Mouse (Mus musculus): ENCODE data around the gene Pkn3.

Gene Pkn3

GRCm38 (mm10) chr2:30063235-30063634 lies 14.2 kb upstream of the Pkn3 start:
- DNase-seq (ENCODE audit: low spot score): no peak

GRCm38 (mm10) chr2:30063791-30064190 lies 13.7 kb upstream of the Pkn3 start:
- DNase-seq (ENCODE audit: low spot score): no peak

GRCm38 (mm10) chr2:30064298-30064697 lies 13.2 kb upstream of the Pkn3 start:
- DNase-seq (ENCODE audit: low spot score): no peak

- peak; percentile 49 for DNase-seq (ENCODE audit: low spot score)
Observed at GRCm38 (mm10) chr2:30066046-30066901, 11.2 kb upstream of the Pkn3 start.

GRCm38 (mm10) chr2:30067031-30067888 lies 10.2 kb upstream of the Pkn3 start:
- DNase-seq (ENCODE audit: low spot score): no peak

GRCm38 (mm10) chr2:30067962-30068361 lies 9.5 kb upstream of the Pkn3 start:
- DNase-seq (ENCODE audit: low spot score): no peak

GRCm38 (mm10) chr2:30072875-30073274 lies 4.6 kb upstream of the Pkn3 start:
- DNase-seq (ENCODE audit: low spot score): no peak

- DNase-seq (ENCODE audit: low spot score): no peak
Observed at GRCm38 (mm10) chr2:30073285-30073684, 4.2 kb upstream of the Pkn3 start.

GRCm38 (mm10) chr2:30075625-30076024 lies 1.9 kb upstream of the Pkn3 start:
- DNase-seq (ENCODE audit: low spot score): no peak

- DNase-seq (ENCODE audit: low spot score): no peak
Observed at GRCm38 (mm10) chr2:30076439-30076838, 1.0 kb upstream of the Pkn3 start.

GRCm38 (mm10) chr2:30076959-30077358 lies 525 bp upstream of the Pkn3 start:
- no peak for DNase-seq (ENCODE audit: low spot score)

- no peak for DNase-seq (ENCODE audit: low spot score)
Observed at GRCm38 (mm10) chr2:30078349-30078712, 847 bp downstream of the Pkn3 start.

GRCm38 (mm10) chr2:30078760-30079159 lies 1.3 kb downstream of the Pkn3 start:
- no peak for DNase-seq (ENCODE audit: low spot score)

GRCm38 (mm10) chr2:30080181-30080800 lies 2.8 kb downstream of the Pkn3 start:
- no peak for DNase-seq (ENCODE audit: low spot score)

GRCm38 (mm10) chr2:30084113-30084512 lies 6.6 kb downstream of the Pkn3 start:
- DNase-seq (ENCODE audit: low spot score): no peak

- DNase-seq (ENCODE audit: low spot score): no peak
Observed at GRCm38 (mm10) chr2:30084632-30085031, 7.1 kb downstream of the Pkn3 start.

GRCm38 (mm10) chr2:30087310-30087709 lies 9.8 kb downstream of the Pkn3 start:
- DNase-seq (ENCODE audit: low spot score): no peak

- DNase-seq (ENCODE audit: low spot score): no peak
Observed at GRCm38 (mm10) chr2:30091521-30091920, 14.0 kb downstream of the Pkn3 start.

GRCm38 (mm10) chr2:30092280-30092918 lies 14.9 kb downstream of the Pkn3 start:
- no peak for DNase-seq (ENCODE audit: low spot score)

GRCm38 (mm10) chr2:30093471-30094207 lies 16.2 kb downstream of the Pkn3 start, which contains the start of gene Zdhhc12:
Gene Zdhhc12 (minus strand): TSS chr2:30093648.
- DNase-seq (ENCODE audit: low spot score): peak; percentile 79

- no peak for DNase-seq (ENCODE audit: low spot score)
Observed at GRCm38 (mm10) chr2:30094208-30094588, 16.7 kb downstream of the Pkn3 start.
